Mouse (Mus musculus) lung, embryonic 16.5 days (tissue): Measurements from ENCODE around the gene Dab2ip. TPM values are rescaled to one million over a fixed set of nuclear protein-coding genes. Genes with fewer than 3 reads are reported as not detected.
A peak's percentile ranks its signal among the peaks of the same experiment; 100 is the strongest.

Source experiments
- ATAC-seq: fragments of 200-750 bp; cut with Nextera tagmentation; 2 replicates; pipeline ENCODE4 v1.8.0; 2017; ENCODE audit warnings: low read depth, mild to moderate bottlenecking, moderate library complexity
- H3K27ac ChIP-seq: fragments of 300-500 bp; sonication (generic); 2 replicates; pipeline ENCODE4 v1.5.1; 2014; ENCODE audit warnings: mild to moderate bottlenecking, control low read depth, low read length
- H3K27me3 ChIP-seq: fragments of 300-500 bp; sonication (generic); 2 replicates; pipeline ENCODE4 v1.6.1; 2014; ENCODE audit warnings: low read depth, low read length, mixed read lengths; ENCODE audit not compliant: control insufficient read depth, insufficient read depth
- H3K36me3 ChIP-seq: fragments of 300-500 bp; sonication (generic); 2 replicates; pipeline ENCODE4 v1.6.1; 2014; ENCODE audit warnings: low read length; ENCODE audit not compliant: control insufficient read depth, insufficient read depth
- H3K4me1 ChIP-seq: fragments of 300-500 bp; sonication (generic); replicated peaks from 2 replicates; pipeline ENCODE4 v1.6.1; 2014; ENCODE audit warnings: low read length, mixed read lengths; ENCODE audit not compliant: control insufficient read depth, insufficient read depth
- H3K4me2 ChIP-seq: fragments of 300-500 bp; sonication (generic); 2 replicates; pipeline ENCODE4 v1.6.1; 2014; ENCODE audit warnings: low read depth, low read length, control low read depth
- H3K4me3 ChIP-seq: fragments of 300-500 bp; sonication (generic); 2 replicates; pipeline ENCODE4 v1.5.1; 2014; ENCODE audit warnings: mild to moderate bottlenecking, low read length, control low read depth
- H3K9ac ChIP-seq: fragments of 300-500 bp; sonication (generic); 2 replicates; pipeline ENCODE4 v1.6.1; 2014; ENCODE audit warnings: low read length, control low read depth
- H3K9me3 ChIP-seq: fragments of 300-500 bp; sonication (generic); 2 replicates; pipeline ENCODE4 v1.6.1; 2016; ENCODE audit warnings: low read length; ENCODE audit not compliant: control insufficient read depth
- WGBS: fragments of 180-500 bp; shearing (Covaris S2); extraction: QIAGEN DNeasy Blood & Tissue Kit; methylation state at CpG from one replicate; pipeline ENCODE4 v1.1.7; 2014; 5-methylcytosine and 5-hydroxymethylcytosine counted together
- polyA plus RNA-seq: library from polyadenylated mRNA; unstranded; fragments of >200 nt; fragmentation: Nextera tagmentation; extraction: Ambion mirVana; gene quantifications from 2 replicates; pipeline ENCODE4 v1.2.1, GENCODE M21; 2015

Gene Dab2ip
- polyA plus RNA-seq, 1 experiment from 2014 or later = 34.2 TPM

DNA sequence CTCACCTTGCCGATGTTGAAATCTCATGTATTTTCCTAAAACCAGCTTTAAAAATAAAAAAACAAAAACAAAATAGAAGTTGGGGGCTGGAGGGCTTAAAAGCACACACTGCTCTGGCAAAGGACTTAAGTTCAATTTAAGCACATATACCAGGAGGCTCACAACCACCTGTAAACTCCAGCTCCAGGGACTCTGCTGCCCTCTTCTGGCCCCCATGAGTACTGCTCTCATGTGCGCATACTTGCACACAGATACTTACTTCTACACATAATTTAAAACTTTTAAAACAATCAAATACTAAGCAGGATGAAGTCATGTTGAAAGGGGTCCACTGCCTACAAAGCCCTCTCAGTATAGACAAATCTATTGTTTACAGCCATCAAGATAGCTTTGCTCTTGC, 176.9 kb downstream of the Dab2ip start:
- ATAC-seq = no peak
- H3K36me3 ChIP-seq = no peaks in the 10 kb centered on the region

GRCm38 (mm10) chr2:35736061-35736460, 178.0 kb downstream of the Dab2ip start:
- Histone ChIP-seq H3K4me3 (no peak overlapping the region), H3K4me2 (no peak overlapping the region), H3K9ac (no peak overlapping the region), H3K4me1 (peaks cover 7% of the 10 kb centered on the region), H3K27me3 (no peaks in the 10 kb centered on the region), H3K9me3 (peaks cover 4% of the 10 kb centered on the region; the same call in 1 of the 2 replicates), H3K27ac (no peak overlapping the region), H3K36me3 (no peaks in the 10 kb centered on the region)
- no peak for ATAC-seq
- WGBS = 70% methylated on average over 2 of the region's 2 CpGs

More for the DNA sequence above, 176.9 kb downstream of the Dab2ip start:
- no peak overlapping the region for H3K27ac ChIP-seq
- no peak overlapping the region for H3K9ac ChIP-seq
- H3K4me3 ChIP-seq = no peak overlapping the region
- H3K27me3 ChIP-seq = no peaks in the 10 kb centered on the region
- WGBS = 99% methylated on average over 2 of the region's 2 CpGs
- H3K4me1 ChIP-seq = peaks cover 10% of the 10 kb centered on the region
- peaks cover 4% of the 10 kb centered on the region; the same call in 1 of the 2 replicates for H3K9me3 ChIP-seq
- H3K4me2 ChIP-seq = no peak overlapping the region

DNA sequence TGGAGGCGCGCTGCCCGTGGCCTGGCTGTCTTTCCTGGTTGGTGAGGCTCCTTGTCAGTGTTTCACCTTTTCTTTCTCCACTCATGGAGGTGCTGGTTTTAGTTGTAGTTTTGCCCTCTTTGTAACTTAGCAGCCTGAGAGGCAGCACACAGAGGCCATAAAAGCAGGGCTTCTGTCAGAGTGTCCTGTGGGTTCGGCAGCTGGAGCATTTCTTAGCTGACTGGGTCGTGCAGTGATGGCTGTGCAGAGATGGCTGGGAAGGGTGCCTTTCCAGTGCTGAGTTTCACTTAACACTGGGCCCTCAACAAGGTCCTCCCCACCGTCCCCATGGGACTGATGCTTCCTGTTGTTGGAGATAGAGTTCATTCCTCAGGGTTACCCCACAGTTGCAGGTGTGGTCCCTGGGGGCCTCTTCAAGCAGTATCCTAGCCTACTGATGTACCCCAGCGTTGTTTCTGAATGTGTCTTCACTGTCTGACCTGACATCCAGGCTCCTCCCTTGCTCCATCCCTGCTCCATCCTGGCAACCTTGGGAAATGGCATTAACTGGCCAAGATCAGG, 179.5 kb downstream of the Dab2ip start:
- Histone ChIP-seq H3K4me2 (no peak overlapping the region), H3K4me1 (peaks cover 4% of the 10 kb centered on the region; the same call in 1 of the 2 replicates), H3K9ac (no peak overlapping the region), H3K36me3 (no peaks in the 10 kb centered on the region), H3K9me3 (peaks cover 4% of the 10 kb centered on the region; the same call in 1 of the 2 replicates), H3K4me3 (no peak overlapping the region), H3K27ac (no peak overlapping the region), H3K27me3 (no peaks in the 10 kb centered on the region)
- ATAC-seq = no peak
- WGBS = 70% methylated on average over 7 of the region's 7 CpGs

DNA sequence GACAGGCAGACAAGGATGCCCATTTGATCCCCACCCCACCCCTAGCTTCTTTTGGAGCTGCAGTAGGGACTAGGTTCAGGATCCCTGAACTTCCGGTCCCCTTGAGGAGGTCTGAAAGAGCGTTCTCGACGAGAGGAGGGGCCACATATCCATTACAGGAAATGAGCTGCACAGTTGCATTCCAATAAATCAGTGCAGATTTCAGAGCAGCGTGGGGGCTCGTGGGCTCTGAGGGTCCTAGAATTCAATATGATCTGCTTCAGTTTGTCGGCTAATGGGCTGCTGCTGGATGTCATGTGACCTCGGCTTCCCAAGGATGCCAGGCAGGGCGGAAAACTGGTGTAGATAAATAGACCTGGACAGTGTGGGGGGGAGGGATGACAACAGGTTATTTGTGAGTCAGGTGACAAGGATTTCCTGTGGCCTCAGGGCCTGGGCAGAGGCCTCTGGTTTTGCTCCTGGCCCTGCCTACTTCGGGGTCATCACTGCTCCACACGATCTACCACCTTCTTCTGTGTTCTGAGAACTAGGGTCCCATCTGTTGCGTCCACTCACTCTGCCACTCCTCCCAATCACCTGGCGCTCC, 181.7 kb downstream of the Dab2ip start:
- no peaks in the 10 kb centered on the region for H3K36me3 ChIP-seq
- 39% methylated on average over 13 of the region's 13 CpGs for WGBS
- H3K9me3 ChIP-seq = peaks cover 3% of the 10 kb centered on the region; the same call in 1 of the 2 replicates
- H3K4me1 ChIP-seq = peaks cover 4% of the 10 kb centered on the region; the same call in 1 of the 2 replicates
- H3K27me3 ChIP-seq = no peaks in the 10 kb centered on the region
- 0 out of 2 replicates have a peak, but pooled peaks have one; percentile 26 for ATAC-seq
- no peak overlapping the region for H3K27ac ChIP-seq
- H3K4me3 ChIP-seq = no peak overlapping the region
- H3K9ac ChIP-seq = no peak overlapping the region
- H3K4me2 ChIP-seq = peak overlapping the region; percentile 28

- Histone ChIP-seq H3K4me2 (no peak overlapping the region), H3K27ac (no peak overlapping the region), H3K9me3 (no peaks in the 10 kb centered on the region), H3K27me3 (no peaks in the 10 kb centered on the region), H3K9ac (no peak overlapping the region), H3K36me3 (no peaks in the 10 kb centered on the region), H3K4me3 (no peak overlapping the region), H3K4me1 (peaks cover 11% of the 10 kb centered on the region)
- WGBS = 87% methylated on average over 10 of the region's 10 CpGs
- ATAC-seq = no peak
These were observed 187.8 kb downstream of the Dab2ip start for GRCm38 (mm10) chr2:35745876-35746275.

GRCm38 (mm10) chr2:35746638-35747037, 188.6 kb downstream of the Dab2ip start:
- peaks cover 16% of the 10 kb centered on the region for H3K4me1 ChIP-seq
- ATAC-seq = no peak
- no peak overlapping the region for H3K9ac ChIP-seq
- no peak overlapping the region for H3K4me3 ChIP-seq
- H3K27me3 ChIP-seq = no peaks in the 10 kb centered on the region
- H3K27ac ChIP-seq = no peak overlapping the region
- no peaks in the 10 kb centered on the region for H3K36me3 ChIP-seq
- H3K9me3 ChIP-seq = no peaks in the 10 kb centered on the region
- WGBS = 41% methylated on average over 3 of the region's 7 CpGs
- H3K4me2 ChIP-seq = no peak overlapping the region

DNA sequence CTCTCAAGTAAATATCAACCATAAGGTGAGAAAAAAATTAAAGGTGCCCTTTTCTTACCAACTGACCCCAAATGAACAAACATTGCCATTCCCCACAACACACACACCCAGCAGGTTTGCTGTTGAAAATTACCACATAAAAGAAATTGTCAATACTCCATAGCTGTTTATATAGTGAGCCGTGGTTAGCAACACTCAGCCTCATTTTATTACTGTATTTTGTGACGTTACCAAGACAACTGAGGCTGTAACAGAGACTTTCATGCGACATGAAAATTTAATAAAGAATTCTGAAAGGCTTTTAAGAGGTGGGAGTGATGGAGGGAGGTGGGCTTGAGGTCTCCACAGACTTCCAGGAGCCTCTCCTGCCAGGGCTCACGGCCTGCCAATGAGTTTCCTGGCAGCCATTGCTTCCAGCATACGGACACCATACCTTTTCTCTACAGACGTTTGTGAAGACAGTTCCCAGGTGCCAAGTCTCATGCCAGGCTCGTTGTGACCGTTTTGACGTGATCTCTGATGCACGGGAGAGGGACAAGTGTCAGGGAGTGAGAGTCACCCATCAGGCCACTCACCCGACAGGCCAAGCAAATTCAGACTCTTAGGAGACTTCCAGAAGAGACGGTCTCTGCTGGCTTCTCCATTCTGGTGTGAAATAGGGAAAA, 189.4 kb downstream of the Dab2ip start:
- no peak for ATAC-seq
- Histone ChIP-seq H3K27ac (no peak overlapping the region), H3K4me3 (no peak overlapping the region), H3K36me3 (no peaks in the 10 kb centered on the region), H3K4me2 (no peak overlapping the region), H3K4me1 (peaks cover 16% of the 10 kb centered on the region), H3K9me3 (no peaks in the 10 kb centered on the region), H3K27me3 (no peaks in the 10 kb centered on the region), H3K9ac (no peak overlapping the region)
- 56% methylated on average over 12 of the region's 12 CpGs for WGBS

DNA sequence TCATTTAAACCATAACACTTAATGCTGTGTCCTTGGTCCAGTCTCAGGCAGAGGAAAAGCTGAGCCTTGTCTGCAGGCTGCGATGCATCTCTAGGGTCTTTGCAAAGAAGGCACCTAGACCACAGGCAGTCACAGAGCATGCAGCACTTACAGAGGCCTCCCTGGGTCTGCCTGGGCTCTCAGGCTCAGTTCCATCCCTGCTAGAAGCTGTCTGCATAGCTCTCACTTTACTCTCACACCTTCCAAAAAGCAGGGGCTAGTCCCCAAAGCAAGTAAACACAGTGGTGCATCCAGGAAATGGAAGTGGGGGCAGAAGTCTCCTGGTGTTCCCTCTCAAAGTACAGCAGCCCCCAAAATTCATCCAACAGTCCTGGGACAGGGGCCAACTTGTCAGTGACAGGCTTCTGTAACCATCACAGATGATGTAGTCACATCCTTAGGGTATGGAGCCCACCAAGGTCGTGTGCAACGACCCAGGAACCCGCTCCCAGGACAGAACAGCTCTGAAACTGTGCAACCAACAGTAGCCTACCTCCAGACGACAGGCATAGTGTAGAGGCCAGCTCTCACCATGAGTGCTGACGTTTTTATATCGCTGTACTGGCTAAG, 192.6 kb downstream of the Dab2ip start:
- no peak overlapping the region for H3K4me2 ChIP-seq
- no peak overlapping the region for H3K4me3 ChIP-seq
- 34% methylated on average over 7 of the region's 7 CpGs for WGBS
- no peaks in the 10 kb centered on the region for H3K36me3 ChIP-seq
- no peaks in the 10 kb centered on the region for H3K9me3 ChIP-seq
- no peaks in the 10 kb centered on the region for H3K27me3 ChIP-seq
- no peak overlapping the region for H3K9ac ChIP-seq
- H3K27ac ChIP-seq = 0 out of 2 replicates have a peak overlapping the region, but pooled peaks have one; percentile 10
- H3K4me1 ChIP-seq = peaks cover 16% of the 10 kb centered on the region
- peak; percentile 85 for ATAC-seq
